Mouse (Mus musculus) heart, adult 11 months (tissue): ENCODE measurements at regions not wholly inside any gene's neighbourhood (a gene's known extent, or its start where the extent isn't known, plus 50 kb on each side); places are given as distances from the start of the nearest gene placed in this dataset.

ENCODE experiments used
- DNase-seq: peaks from one replicate; pipeline ENCODE4 v3.0.0; 2022

GRCm38 (mm10) chr12:8844748-8845147 is 73.6 kb downstream of the Sdc1 start:
- DNase-seq: no peak

GRCm38 (mm10) chr12:8845443-8845842 is 74.3 kb downstream of the Sdc1 start:
- no peak for DNase-seq

- DNase-seq: no peak
These were observed 74.8 kb upstream of the Laptm4a start for GRCm38 (mm10) chr12:8846425-8847226.

- no peak for DNase-seq
These were observed 74.1 kb upstream of the Laptm4a start for GRCm38 (mm10) chr12:8847227-8847857.

- DNase-seq: no peak
These were observed 73.5 kb upstream of the Laptm4a start for GRCm38 (mm10) chr12:8847858-8848383.

- DNase-seq: no peak
These were observed 67.6 kb upstream of the Laptm4a start for GRCm38 (mm10) chr12:8853858-8854257.

GRCm38 (mm10) chr12:8854401-8854800 is 67.1 kb upstream of the Laptm4a start:
- DNase-seq: no peak

GRCm38 (mm10) chr12:8855119-8855518 is 66.3 kb upstream of the Laptm4a start:
- no peak for DNase-seq

GRCm38 (mm10) chr12:8856051-8856543 is 65.4 kb upstream of the Laptm4a start:
- no peak for DNase-seq

GRCm38 (mm10) chr12:8857308-8857707 is 64.2 kb upstream of the Laptm4a start:
- no peak for DNase-seq

GRCm38 (mm10) chr12:8858748-8859147 is 62.7 kb upstream of the Laptm4a start:
- DNase-seq: peak; percentile 96

- no peak for DNase-seq
These were observed 61.9 kb upstream of the Laptm4a start for GRCm38 (mm10) chr12:8859588-8859987.

GRCm38 (mm10) chr12:8864830-8865229 is 56.6 kb upstream of the Laptm4a start:
- peak; percentile 92 for DNase-seq

- DNase-seq: no peak
These were observed 56.2 kb upstream of the Laptm4a start for GRCm38 (mm10) chr12:8865250-8865649.

GRCm38 (mm10) chr12:8867104-8867503 is 54.4 kb upstream of the Laptm4a start:
- DNase-seq: no peak

GRCm38 (mm10) chr12:8868690-8869089 is 52.8 kb upstream of the Laptm4a start:
- no peak for DNase-seq

- no peak for DNase-seq
These were observed 52.3 kb upstream of the Laptm4a start for GRCm38 (mm10) chr12:8869190-8869589.
